Mouse (Mus musculus) T-cell, adult 2 months (primary cell): ENCODE measurements around the gene Reln.

Experiments
- DNase-seq: peaks from one replicate; pipeline ENCODE4 v3.0.0; 2022; ENCODE audit warnings: low spot score

Reln gene

DNA sequence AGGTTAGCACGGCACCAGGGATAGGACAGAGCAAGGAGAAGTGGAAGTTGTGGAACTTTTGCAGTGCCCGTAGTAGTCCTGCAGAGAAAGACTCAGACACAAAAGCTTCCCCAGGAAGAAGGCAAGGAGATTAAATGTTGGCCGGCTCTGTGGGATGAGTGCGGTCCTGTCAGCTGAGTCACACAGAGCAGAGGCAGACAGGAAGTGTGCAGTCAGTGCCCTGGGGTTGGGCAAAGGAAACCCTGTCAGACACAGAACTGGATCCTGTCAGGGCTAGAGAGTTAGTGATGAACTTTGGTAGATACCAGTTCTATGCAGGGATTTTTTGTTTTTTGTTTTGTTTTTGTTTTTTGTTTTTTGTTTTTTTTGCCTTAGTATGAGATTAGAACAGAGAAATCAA is 120.0 kb downstream of the Reln start:
- no peak for DNase-seq

DNA sequence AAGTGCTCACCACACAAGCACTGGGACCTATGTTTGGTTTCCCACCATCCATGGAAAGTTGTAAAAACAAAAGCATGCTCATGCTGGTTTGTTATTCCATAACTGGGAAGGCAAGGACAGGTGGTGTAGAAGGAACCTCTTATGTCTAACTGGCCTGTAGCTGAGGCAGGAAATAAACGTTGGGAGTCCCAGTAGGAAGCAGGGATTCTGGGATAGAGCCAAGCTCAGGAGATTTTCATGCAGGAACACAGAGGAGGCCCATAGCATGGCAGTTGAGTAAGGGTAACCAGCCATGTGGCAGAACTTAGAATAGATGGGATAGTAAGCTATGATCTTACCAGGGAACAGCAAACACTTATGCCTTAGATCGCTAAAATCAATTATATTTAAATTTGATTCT is 120.6 kb downstream of the Reln start:
- no peak for DNase-seq

DNA sequence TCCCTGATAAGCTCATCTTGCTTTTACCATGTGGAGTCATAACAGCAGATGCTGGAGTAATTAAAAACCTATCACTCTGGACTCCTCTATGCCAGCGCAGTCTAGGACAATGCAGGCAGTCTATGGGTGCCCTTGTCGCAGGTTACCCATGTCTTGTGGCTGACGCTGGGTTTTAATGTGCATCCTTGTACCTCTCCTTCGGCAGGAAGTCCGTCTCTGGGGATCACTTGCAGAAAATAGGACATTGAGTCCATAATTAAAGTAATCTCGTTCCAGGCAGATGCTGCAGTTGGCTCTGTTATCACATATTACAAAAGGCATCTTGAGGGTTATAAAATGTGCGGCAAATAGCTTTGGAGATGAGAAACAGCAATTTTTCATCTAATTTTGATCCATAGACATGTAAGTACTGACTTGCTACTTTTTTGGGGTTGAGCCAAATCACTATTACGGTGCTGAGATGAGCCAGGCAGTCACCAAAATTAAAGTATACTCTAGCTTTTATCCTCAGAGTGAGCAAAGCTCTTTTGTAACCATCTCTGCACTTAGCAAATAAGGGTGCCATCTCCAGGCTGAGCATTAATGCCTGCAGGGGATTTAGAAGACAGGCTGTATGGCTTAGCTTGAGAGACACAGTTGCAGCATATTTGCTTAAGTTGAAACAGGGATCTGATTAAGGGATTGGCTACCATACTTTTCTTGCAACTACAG is 136.0 kb downstream of the Reln start:
- no peak for DNase-seq

DNA sequence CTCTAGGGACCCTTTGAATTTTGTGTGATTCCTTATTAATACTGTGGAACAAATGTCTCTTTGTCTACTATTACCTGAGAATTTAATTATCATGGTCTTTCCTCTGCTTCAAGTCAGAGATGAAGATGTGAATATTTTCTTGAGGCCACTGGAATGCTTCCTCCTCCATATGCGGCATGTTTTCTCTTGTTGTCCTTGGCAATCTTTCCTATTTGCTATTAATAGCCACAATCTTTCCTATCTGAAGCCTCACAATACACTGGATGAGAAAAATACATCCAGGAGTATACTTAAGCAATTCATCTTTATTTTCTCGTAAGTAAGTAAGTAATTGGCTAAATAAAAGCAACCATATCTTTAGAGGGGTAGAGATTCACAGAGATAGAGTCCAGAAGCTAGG is 146.6 kb downstream of the Reln start:
- DNase-seq, result no peak

DNA sequence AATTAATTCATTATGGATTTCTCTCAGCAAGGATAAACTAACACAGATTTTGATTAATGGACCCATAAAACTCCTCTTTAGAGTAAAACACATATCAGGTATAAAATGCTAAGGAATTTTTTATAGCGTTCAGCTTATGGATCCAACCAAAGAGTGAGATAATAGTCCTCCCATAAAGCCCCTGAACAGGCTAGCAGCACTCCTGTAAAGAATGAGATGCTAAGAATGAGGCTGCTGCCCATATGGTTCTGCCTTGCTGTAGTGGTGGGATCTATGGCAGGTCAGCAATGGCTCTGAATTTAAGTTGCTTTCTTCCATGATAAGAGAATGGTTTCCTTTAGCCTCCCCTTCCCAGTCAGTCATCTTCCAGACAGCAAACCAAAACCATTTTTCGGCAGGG is 147.6 kb downstream of the Reln start:
- no peak for DNase-seq

DNA sequence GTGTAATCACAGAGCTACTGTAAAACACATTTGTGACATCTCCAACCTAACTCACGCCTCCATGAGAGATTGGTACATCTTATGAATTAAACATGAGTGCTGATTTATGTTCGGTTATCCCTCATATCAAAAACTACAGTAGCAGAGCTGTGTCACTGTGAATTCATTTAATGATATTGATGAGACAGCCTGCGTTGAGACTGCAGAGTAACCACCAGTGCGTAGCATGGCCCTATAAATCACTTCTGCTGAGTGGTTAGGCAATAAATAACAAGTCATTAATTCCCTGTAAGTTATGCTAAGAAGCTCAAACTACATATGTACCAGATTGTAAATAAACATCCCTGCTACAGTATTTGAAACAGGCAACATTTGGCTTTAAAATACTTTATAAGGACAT is 148.0 kb downstream of the Reln start:
- DNase-seq, result no peak

DNA sequence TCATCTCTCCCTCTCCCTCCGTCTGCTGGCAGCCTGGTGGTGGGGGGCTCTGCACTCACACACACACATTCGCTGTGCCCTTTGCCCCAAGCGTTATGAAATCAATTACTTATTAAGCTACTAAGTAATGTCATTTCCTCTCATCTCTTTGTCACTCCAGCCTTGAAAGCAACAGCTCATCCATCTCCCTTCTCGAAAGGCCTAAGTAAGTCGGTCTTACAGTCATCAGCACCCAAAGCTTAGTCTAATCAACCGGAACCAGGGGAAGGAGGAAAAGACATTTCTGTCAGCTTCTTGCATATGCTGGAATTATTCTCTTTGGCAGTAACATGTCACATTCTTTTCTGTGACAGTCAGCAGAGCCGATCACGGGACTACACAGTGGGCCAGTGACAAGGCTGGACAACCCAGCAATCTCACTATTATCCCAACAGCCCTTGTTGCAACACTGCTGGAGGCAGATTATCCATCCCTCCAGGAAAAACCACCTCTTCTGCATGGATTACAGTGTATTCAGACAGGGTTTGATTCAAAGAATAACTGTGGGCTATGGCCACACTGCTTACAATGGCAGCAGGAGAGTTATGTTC is 149.1 kb downstream of the Reln start:
- DNase-seq, result no peak

DNA sequence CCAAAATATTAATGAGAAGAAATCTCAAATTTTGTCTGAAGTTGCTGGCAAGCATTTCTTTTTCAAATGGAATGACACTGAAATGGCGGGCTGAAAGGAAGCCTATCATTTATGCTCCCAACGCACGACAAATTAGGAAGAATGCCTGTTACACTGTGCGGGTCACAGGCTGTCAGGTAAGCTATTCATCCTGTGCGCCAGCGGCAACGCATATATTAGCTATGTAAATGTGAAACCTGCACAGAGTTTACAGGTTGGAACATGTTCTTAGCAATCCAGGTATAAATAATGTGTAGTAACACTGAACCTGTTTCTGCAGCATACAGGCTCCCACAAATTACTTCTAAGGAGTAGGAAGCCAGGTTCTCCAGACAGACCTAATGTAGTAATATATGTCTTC is 152.7 kb downstream of the Reln start:
- DNase-seq, result no peak

DNA sequence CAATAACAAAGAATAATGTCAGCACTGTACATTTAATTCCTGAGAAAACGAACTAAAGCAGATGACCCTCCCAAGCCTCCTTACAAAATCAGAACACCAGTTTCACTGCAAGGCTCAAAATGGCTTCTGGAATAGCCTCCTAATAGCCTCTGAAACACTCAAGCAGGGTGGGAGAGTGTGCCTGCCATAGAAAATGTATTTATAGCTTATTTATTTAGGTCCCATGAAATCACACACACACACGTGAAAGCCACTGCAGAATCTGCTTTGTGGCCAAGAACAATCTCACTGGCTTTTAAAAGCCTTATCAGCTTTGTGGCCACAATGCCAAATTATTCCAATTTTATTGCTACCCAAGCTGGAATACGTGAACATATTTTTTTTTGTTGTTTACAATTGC is 154.2 kb downstream of the Reln start:
- no peak for DNase-seq

DNA sequence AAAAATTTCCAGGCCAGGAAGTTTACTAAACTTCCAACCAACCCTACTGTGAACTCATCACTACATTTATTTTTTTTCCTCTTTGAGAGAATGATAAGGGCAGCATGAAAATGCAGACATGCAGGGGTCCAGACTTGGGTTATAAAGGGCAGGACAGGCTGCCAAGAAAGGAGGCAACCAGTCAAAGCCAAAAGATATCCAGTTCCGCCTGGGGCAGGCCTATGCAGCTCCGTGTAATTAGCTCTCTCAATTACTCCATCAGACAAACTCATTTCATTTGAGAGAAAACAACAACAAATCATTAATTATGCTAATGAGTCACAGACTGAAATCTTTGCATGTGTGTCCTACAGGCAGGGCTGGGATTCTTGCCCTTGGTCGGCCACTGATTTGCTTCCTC is 156.9 kb downstream of the Reln start:
- DNase-seq, result no peak

DNA sequence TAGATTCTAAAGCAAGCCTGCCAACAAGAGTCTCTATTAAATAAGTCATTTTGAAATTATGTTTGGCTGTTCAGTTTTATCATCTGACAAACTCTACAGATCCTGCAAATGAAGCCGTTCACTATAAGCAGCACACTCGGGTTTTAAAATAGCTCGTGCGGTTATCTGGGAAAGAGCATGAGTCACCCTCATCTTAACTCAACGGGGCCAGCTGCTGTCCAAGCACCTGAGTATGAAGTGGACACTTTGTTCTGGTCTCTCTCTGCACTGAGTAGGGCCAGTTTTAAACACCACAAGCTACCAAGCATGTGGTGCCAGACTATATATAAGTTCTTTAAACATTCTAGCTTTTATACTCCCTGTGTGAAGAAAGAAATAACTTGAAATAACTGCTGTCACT is 168.0 kb downstream of the Reln start:
- DNase-seq, result no peak

DNA sequence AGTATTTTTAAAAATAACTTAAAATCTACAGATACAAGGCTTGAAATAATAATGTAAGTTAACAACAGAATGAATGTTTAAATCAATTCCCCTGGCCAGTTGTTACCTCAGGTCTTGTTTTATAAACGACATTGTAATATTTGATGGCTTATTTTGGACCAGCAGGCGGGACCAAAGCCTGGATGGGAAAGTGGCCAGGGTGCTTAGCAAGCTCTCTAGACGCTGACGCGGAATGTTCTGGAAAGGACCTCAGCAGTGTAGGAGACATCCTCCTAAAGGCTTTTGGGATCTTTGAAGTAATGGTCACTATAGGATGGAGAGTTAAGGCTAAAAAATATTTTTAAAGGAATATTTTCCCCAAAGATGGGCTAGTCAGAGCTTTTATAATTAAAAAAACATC is 173.2 kb downstream of the Reln start:
- DNase-seq, result no peak

DNA sequence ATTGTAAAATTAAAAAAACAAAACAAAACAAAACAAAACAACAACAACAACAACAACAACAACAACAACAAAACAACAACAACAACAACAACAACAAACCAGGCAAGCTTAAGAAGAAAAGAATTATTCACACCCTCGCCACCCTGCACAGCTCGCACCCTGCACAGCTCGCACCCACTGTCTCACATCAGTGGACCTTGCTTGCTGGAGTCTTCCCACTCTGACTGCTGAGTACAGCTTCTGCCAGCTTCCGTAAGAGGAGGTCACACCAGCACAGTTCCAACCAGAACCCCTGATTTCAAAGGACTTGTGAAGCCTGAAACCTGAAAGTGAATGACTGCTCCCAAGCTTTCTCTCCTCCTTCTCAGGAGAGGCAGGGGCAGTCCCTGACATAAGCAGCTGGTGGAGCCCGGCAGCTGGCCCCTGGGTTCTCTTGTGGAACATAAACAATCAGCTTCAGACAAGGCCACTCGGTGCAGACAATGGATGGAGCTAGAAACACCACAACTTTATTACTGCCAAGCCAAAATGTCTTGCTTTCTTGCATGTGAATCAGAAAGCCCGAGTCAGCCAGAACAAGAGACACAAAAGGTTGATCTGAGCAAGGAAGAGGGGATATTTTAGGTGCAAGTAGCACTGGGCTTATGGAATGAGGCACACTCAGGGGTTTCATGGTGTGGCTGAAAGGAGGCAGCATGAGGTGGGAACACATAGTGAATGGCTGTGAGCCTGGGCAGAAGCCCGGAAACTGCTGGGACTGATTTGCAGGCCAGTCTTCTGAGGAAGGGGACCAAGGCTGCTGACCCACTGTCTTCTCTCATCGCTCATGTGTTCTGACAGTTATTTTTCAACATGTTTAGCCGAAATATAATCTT is 180.2 kb downstream of the Reln start:
- no peak for DNase-seq

DNA sequence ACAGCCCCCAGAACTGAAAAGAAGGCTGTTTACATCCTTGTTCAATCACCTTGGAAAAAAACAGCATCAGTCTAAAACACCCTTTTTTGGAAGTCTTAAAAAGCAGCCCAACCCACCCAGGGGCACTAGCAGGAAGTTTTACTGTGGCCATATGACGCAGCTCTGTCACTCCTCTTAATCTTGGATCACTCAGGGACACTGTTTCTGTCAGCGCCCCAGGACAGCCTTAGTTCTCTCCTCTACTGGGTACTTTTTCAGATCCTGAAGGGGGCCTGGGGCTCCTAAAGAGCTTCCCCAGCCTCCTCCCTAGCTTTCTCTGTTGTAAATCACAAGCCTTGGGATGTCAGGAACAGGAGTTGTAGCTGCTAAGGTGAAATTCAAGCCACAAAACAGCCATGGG is 183.6 kb downstream of the Reln start:
- no peak for DNase-seq

DNA sequence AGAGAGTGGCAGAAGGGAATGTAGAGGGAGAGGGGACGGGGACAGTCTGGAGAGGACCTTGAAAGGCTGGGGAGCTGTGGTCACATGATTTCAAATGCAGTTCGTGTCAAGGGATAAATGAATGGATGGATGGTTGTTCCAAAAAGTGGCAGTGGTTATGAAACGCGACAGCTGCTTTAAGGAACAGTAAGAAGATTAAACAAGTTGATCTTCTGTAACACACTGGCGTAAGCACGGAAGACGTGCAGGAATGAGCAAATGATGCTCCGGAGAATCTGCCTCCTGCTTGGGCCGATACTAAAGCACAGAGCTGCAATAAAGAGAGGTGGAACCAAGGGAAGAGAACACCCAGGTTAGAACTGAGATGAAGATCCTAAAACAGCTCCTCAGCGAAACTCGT is 185.7 kb downstream of the Reln start:
- DNase-seq, result no peak

DNA sequence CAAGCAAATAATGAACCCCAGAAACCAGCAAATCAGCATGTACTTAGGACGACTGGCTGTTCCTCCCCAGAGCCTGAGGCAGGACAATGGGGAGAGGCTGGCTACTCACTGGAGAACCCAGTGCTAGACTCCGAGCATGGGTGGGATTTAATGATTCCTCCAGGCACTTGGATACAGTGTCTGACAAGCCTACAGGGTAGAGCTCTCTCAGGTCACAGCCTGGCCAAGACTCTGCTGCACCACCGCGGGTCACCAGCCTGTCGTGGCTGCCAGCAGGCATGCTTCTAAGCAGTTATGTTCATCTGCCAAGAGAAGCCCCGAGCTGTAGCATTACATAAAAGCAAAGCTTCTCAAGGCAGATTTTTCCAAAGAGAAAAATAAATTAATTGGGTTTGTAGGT is 190.9 kb downstream of the Reln start:
- no peak for DNase-seq

DNA sequence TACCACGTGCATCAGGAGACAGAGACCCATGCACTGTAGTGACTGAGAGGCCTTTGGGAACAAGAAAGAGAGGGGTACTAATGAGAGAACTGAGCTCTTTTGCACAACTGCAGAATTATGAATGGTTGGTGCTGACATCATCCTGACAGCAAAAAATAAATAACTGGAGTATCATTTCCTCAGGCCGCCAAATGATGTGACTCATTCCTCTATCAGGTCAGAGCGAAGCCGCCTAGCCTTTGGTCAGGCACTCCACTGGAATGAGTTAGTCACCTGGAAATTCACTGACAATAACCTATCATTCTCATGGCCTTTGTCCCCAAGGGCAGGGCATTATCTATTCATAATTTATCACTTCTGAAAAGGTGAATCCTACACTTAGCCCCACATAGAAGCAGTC is 202.7 kb downstream of the Reln start:
- no peak for DNase-seq

DNA sequence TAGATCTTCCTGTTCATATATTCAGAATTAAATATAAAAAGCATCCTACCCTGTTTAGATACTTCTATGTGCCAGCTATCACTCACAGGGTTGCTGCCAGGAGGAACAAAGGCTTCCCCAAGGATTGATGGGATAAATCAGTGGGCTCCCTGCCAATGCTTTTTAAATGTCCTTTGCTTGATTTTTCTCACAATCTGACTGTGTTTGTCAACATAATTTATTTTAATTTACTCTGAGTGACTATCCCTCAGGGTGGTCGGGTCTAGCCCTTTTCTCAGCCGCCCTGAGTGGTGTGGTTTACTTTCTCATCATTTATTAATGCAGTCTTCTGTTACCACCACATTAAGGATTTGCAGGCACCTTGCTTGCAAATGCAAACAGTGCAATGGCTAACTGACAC is 205.5 kb downstream of the Reln start:
- DNase-seq, result no peak

DNA sequence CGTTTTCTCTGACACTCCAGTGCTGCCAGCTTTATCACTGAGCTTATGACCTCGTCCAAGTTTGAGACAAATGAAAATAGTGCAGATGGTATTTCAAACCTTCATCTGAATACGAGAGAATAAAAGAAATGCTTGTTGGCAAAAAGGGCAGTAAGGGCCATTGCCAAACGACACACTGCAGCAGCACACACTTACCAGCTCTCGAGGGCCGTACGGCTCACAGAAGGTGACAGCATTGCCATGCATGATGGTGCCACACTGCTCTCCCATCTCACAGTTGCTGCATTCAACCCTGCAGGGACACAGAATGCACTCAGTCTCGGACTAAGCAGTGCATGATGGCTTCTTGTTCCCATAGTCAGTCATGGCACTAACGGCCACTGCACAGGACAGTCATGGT is 210.1 kb downstream of the Reln start:
- no peak for DNase-seq

DNA sequence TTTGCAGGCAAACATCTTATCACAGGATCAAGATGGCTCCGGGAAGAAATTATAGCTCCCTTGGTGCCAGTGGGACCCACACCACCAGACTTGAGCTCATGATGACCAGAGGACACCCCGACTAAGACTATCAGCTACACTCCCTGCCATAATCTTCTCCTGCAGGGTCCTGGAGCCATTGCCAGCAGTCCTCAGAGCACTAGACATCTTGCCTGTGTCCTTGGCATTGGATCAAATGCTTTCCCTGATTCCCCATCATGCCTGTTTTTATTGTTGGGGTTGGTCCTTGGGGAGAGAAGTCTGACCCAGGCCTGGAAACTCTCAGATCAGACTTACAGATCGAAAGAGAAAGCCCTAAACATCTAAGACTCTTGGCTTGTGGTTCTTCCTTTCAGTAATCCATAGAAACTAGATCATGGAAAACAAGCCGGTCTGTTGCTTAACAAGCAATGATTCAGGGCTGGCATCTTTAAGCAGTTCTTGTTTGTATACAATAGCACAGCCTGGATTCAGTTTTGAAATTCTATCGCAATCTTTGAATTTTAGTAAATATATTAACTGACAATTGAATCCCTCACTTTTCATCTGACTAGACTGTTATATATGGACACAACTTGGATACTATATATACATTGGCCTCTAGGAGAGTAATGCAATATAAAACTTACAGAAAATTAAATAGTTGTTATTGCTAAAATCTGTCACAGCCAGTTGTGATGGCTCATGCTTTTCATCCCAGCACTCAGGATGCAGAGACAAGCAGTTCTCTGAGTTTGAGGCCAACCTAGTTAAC is 212.6 kb downstream of the Reln start:
- DNase-seq, result no peak

DNA sequence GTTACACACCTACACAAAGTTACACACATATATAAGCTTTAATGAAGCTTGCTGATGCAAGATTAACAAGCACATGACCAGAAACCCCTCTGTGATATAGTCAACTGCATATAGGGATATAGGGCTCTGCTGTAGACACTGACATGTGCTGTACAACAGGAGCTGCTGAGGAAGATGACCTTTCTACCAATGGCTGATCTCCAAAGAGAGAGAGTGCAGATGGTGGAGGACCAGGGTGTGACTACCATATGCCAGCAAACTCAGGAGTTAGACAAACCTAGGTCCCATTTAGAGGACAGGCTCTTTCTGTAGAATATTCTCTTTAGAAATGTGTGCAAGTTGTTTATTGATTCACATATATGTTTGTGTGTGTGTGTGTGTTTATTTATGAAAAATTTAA is 216.9 kb downstream of the Reln start:
- no peak for DNase-seq

DNA sequence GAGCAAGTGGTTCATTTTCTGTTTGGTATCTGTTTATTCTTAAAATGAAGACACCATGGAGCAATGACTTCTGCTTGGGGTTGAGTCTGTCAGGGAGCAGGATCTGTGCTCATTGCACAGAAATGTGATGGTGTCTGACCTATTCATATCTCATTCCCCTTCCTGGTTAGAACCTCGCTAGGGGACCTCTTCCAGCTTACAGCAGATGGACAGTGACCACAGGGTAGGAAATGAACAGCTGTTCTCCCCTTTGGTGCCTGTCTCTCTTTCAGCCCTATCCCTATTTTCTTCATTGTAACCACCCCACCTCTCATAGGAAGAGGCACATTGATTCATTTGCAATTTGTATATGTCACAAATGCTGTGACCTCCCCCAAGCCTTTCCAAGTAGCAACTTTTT is 225.2 kb downstream of the Reln start:
- DNase-seq, result no peak

DNA sequence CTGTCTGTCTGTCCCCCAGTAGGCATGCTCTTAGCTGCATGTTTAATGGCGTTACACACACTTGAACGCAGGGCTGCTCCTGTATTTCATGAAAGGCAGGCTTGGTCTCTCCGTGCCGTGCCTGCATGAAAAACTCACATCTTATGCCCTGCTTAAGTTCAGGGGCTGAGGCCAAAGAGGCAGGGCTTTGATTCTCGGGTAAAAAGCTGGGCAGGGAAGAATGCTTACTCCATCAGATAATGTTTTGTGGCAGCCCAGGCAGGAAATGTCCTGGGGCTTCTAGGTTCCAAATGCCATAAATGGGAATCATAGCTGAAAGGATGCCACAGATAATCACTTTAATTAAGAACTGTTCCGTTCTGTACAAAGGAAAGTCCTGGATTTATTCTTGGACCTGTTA is 226.0 kb downstream of the Reln start:
- DNase-seq, result no peak
